Mouse (Mus musculus) lung, postnatal 0 days (tissue): ENCODE results near the gene Ttll8. TPM values are rescaled to one million over a fixed set of nuclear protein-coding genes. Genes with fewer than 3 reads are reported as not detected.

Experiments used
- ATAC-seq: fragments of 200-750 bp; cut with Nextera tagmentation; 2 replicates; pipeline ENCODE4 v1.8.0; 2017; ENCODE audit warnings: moderate library complexity
- DNase-seq: peaks from one replicate; pipeline ENCODE4 v3.0.0-alpha.2; 2016; ENCODE audit warnings: low spot score
- H3K27ac ChIP-seq: fragments of 300-500 bp; sonication (generic); 2 replicates; pipeline ENCODE4 v1.5.1; 2014; ENCODE audit warnings: antibody characterized with exemption, mild to moderate bottlenecking, low read length, mixed read lengths
- H3K27me3 ChIP-seq: fragments of 300-500 bp; sonication (generic); replicated peaks from 2 replicates; pipeline ENCODE4 v1.6.1; 2014; ENCODE audit warnings: low read length, mixed read lengths; ENCODE audit not compliant: insufficient read depth
- H3K36me3 ChIP-seq: fragments of 300-500 bp; sonication (generic); 2 replicates; pipeline ENCODE4 v1.6.1; 2014; ENCODE audit warnings: low read length, mixed read lengths; ENCODE audit not compliant: insufficient read depth
- H3K4me1 ChIP-seq: fragments of 300-500 bp; sonication (generic); 2 replicates; pipeline ENCODE4 v1.6.1; 2014; ENCODE audit warnings: antibody characterized with exemption, low read depth, low read length, mixed read lengths; ENCODE audit not compliant: insufficient read depth
- H3K4me2 ChIP-seq: fragments of 300-500 bp; sonication (generic); replicated peaks from 2 replicates; pipeline ENCODE4 v1.6.1; 2014; ENCODE audit warnings: low read depth, mild to moderate bottlenecking, low read length, moderate library complexity, mixed read lengths
- H3K4me3 ChIP-seq: fragments of 300-500 bp; sonication (generic); 2 replicates; pipeline ENCODE4 v1.5.1; 2014; ENCODE audit warnings: low read depth, low read length
- H3K9ac ChIP-seq: fragments of 300-500 bp; sonication (generic); replicated peaks from 2 replicates; pipeline ENCODE4 v1.6.1; 2014; ENCODE audit warnings: low read depth, mild to moderate bottlenecking
- H3K9me3 ChIP-seq: fragments of 300-500 bp; sonication (generic); 2 replicates; pipeline ENCODE4 v1.6.1; 2016; ENCODE audit warnings: low read length, mixed read lengths
- CTCF ChIP-seq: IDR thresholded peaks from 2 replicates; pipeline ENCODE4 v1.5.1; 2016; ENCODE audit warnings: antibody characterized with exemption, mild to moderate bottlenecking
- EP300 ChIP-seq: IDR thresholded peaks from 2 replicates; pipeline ENCODE4 v1.6.1; 2016; ENCODE audit warnings: antibody characterized with exemption, mild to moderate bottlenecking, control low read depth
- WGBS: fragments of 180-500 bp; shearing (Covaris S2); extraction: QIAGEN DNeasy Blood & Tissue Kit; methylation state at CpG from one replicate; pipeline ENCODE4 v1.1.7; 2014; 5-methylcytosine and 5-hydroxymethylcytosine counted together
- polyA plus RNA-seq: library from polyadenylated mRNA; unstranded; fragments of >200 nt; fragmentation: Nextera tagmentation; extraction: Ambion mirVana; gene quantifications from 2 replicates; pipeline ENCODE4 v1.2.1, GENCODE M21; 2015

The Ttll8 gene
- polyA plus RNA-seq, 1 experiment from 2014 or later = 0.06 TPM

DNA sequence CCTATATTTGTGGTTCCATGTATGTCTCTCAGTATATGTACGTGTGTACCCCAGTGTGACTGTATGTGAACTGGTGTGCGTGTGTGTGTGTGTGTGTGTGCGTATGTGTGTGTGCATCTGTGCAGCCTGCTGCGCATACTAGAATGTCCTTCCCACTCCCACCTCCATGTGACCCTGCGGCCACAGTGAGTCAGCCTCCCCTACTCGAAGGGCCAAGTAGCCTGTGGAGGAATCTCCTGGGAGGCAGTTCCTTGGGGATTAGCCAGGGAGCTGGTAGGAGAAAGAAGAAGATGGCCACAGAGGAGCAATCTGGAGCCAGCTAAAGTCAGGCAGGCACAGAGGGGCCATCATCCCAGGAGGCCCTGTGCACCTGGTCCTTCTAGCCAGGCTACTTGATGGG, 79.7 kb downstream of the Ttll8 start:
- no peak for TF ChIP-seq CTCF
- TF ChIP-seq EP300 = no peak
- ATAC-seq = no peak
- DNase-seq = no peak
- H3K36me3 ChIP-seq = no peaks in the 10 kb centered on the region
- WGBS = 80% methylated on average over 6 of the region's 6 CpGs
- no peaks in the 10 kb centered on the region for H3K9me3 ChIP-seq
- no peak overlapping the region for H3K27ac ChIP-seq
- no peak overlapping the region for H3K4me3 ChIP-seq
- H3K4me2 ChIP-seq = no peak overlapping the region
- H3K4me1 ChIP-seq = 0 out of 2 replicates have a peak, but pooled peaks cover 3% of the 10 kb centered on the region
- no peaks in the 10 kb centered on the region; the same call in 1 of the 2 replicates for H3K27me3 ChIP-seq
- no peak overlapping the region for H3K9ac ChIP-seq

DNA sequence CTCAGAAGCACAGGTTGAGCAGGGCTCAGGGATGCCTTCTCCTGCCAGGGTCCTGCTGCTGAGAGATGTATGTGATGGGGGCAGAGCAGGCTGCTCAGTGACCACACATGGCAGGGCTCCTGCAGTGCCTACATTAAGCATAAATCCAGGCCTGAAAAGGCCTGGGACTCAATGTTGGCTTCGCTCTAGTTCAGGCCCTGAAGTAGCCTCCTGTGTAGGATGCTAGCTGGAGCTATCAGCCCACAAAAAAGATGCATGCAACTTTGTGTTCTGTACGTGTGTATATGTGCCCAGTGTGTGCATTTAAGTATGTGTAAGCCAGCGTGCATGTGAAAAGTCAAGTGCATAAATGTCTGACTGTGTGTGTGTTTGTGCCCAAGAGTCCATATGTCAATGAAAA, 80.2 kb downstream of the Ttll8 start:
- Histone ChIP-seq H3K9ac (no peak overlapping the region), H3K36me3 (no peaks in the 10 kb centered on the region), H3K4me2 (no peak overlapping the region), H3K27ac (no peak overlapping the region), H3K9me3 (no peaks in the 10 kb centered on the region), H3K4me1 (0 out of 2 replicates have a peak, but pooled peaks cover 3% of the 10 kb centered on the region), H3K4me3 (no peak overlapping the region), H3K27me3 (no peaks in the 10 kb centered on the region; the same call in 1 of the 2 replicates)
- TF ChIP-seq EP300 = no peak
- no peak for TF ChIP-seq CTCF
- DNase-seq (no peak), ATAC-seq (no peak)
- WGBS = 94% methylated on average over 3 of the region's 3 CpGs

DNA sequence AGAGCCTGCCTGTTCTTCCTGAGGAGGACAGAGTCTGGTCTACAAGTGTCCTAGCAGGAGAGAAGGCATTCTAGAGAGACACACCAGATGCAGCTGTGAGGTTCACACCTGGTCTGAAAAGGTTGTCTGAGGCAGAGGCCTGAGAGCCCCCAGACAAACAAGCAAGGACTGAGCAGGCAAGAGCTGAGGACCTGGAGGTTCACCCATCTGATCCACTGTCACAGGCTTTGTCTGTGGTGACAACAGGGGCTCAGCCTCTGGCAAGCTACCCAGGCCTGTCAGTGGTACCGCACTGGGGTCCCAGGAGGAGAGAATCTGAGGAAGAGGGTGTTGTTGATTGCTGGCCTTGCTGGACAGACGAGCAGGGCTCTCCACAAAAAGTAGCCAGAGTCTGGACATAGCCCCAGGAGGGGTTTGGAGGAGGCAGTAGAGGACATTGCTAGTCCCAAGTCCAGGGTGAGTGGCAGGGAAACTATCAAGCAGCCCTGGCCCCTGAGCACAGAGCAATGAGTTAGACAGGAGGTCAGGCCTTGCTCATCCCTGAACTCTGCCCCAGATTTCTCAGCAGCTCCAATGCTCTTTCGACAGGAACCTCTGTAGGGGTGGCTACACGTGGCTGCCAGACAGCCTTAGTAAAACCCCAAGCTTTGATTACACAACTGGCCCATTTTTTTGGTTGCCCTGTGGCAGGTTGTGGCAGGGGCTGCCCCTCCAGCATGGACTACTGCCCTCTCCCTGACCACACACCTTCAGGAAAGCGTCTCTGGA, 83.6 kb downstream of the Ttll8 start:
- Histone ChIP-seq H3K9me3 (no peaks in the 10 kb centered on the region), H3K27ac (no peak overlapping the region), H3K4me2 (no peak overlapping the region), H3K27me3 (no peaks in the 10 kb centered on the region), H3K9ac (no peak overlapping the region), H3K4me1 (peaks cover 24% of the 10 kb centered on the region; the same call in 1 of the 2 replicates), H3K36me3 (no peaks in the 10 kb centered on the region), H3K4me3 (no peak overlapping the region)
- TF ChIP-seq EP300 (no peak), CTCF (no peak)
- no peak for DNase-seq
- no peak for ATAC-seq
- WGBS = 71% methylated on average over 5 of the region's 5 CpGs

DNA sequence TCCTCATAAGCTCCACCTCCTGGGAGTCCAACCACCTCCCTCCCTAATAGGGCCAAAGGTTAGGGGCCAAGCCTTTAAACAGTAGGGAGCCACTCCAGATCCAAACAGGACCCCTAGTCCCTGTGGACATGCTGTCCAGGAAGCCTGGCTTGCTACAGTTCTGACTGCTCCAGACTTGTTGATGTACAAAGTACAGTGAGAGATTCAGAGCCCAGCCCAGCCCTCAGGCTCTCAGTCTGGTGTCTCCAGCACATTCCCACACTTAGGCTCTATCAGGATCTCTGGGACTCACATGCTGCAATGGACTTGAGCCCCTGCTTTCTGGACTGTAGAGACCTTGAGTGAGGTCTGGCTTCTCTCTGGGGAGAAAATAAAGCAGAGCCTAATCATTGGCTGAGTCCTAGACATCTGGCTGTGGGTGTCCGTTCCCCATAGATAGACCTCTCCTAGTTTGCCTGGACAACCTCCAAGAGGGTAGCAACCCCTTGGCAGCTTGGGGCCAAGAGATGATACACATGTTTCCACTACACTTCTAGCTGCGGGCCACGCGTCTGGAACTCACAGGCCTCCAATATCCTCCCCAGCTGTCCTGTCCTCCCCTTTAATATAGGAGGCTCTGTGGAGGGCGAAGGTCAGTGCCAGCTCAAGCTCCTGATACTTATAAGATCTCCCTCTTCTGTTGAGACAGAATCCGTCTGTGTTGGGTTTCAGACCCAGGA, 86.0 kb downstream of the Ttll8 start:
- DNase-seq (peak; percentile 77), ATAC-seq (peak; percentile 37)
- Histone ChIP-seq H3K4me1 (peaks cover 26% of the 10 kb centered on the region; the same call in 1 of the 2 replicates), H3K27me3 (no peaks in the 10 kb centered on the region), H3K27ac (peak overlapping the region; percentile 85), H3K9ac (no peak overlapping the region), H3K4me2 (no peak overlapping the region), H3K36me3 (peaks cover 9% of the 10 kb centered on the region; the same call in 1 of the 2 replicates), H3K9me3 (no peaks in the 10 kb centered on the region), H3K4me3 (no peak overlapping the region)
- 75% methylated on average over 6 of the region's 6 CpGs for WGBS
- TF ChIP-seq CTCF (no peak), EP300 (no peak)

DNA sequence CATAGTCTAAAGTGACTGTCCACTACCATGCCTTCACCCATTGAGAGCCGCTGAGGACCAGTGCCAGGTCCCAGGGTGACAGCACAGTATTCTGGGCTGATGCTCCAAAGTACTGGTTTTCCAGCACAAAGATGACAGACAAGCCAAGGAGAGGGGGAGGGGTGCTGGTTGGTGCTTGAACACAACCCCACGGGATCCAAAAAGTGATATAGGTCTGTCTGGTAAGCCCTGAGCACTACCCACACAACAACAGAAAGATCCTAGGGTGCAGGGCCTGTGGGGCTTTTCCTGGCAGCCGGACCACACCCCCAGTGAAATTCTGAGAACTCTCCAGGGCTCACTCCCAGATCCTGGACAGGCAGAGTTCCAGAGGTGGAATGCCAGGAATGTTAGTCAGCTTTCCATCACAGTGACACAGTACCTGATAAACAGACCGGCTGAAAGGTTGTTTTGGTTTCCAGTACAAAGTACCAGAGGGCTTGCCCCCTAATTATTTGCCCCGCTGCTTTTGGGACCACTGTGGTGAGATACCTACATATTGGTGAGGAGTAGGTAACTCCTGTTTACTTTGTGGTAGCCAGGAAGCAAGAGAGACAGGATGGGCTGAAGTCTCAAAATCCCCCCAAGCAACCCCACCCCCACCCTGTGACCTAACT, 86.7 kb downstream of the Ttll8 start:
- H3K27me3 ChIP-seq = no peaks in the 10 kb centered on the region
- H3K27ac ChIP-seq = peak overlapping the region; percentile 85
- H3K4me3 ChIP-seq = no peak overlapping the region
- H3K4me1 ChIP-seq = peaks cover 26% of the 10 kb centered on the region; the same call in 1 of the 2 replicates
- H3K9me3 ChIP-seq = no peaks in the 10 kb centered on the region
- H3K36me3 ChIP-seq = peaks cover 9% of the 10 kb centered on the region; the same call in 1 of the 2 replicates
- DNase-seq = peak; percentile 85
- no peak for TF ChIP-seq CTCF
- TF ChIP-seq EP300 = peak; percentile 86
- no peak overlapping the region for H3K4me2 ChIP-seq
- ATAC-seq = peak; percentile 48
- H3K9ac ChIP-seq = no peak overlapping the region
- 16% methylated on average over 5 of the region's 5 CpGs for WGBS

DNA sequence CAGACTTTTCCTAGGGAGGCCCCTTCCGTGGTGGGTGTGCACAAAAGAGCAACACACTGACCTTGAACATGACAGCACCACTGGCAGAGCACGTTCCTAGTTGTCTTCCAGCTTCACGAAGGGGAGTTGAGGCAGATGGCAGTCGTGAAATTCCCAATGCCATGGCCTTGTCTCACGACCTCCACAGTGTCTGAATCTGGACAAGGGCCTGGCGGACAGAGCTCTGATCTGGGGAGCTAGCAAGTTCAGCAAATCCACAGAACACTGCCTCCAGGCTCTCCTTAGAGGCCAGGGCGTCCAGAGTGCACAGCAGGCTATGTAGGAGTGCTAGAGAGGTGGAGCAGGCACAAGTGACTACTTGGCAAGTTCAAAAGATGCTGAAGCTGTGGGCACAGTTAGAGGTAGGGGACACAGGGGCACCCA, 87.3 kb downstream of the Ttll8 start:
- Histone ChIP-seq H3K4me1 (peaks cover 26% of the 10 kb centered on the region; the same call in 1 of the 2 replicates), H3K36me3 (peaks cover 9% of the 10 kb centered on the region; the same call in 1 of the 2 replicates), H3K9me3 (no peaks in the 10 kb centered on the region), H3K4me2 (no peak overlapping the region; the same call in 1 of the 2 replicates), H3K9ac (no peak overlapping the region), H3K27ac (peak overlapping the region; percentile 85), H3K27me3 (no peaks in the 10 kb centered on the region), H3K4me3 (no peak overlapping the region)
- ATAC-seq (no peak), DNase-seq (no peak)
- WGBS = 26% methylated on average over 7 of the region's 7 CpGs
- TF ChIP-seq CTCF (no peak), EP300 (no peak)
